Mouse (Mus musculus) layer of hippocampus, adult 11-12 months (tissue): ENCODE measurements around the gene Stat4.
"Not testable (repeated sequence)": the region's sequence is repeated elsewhere in the genome, so short reads cannot be mapped to it uniquely, and the experiment has no call there.

Experiments used
- DNase-seq: peaks from one replicate; pipeline ENCODE4 v3.0.0; 2022; ENCODE audit warnings: low spot score

Stat4 gene

GRCm38 (mm10) chr1:52028686-52029085 lies 41.7 kb downstream of the Stat4 start:
- no peak for DNase-seq

GRCm38 (mm10) chr1:52034816-52035752 lies 48.1 kb downstream of the Stat4 start:
- no peak for DNase-seq

GRCm38 (mm10) chr1:52039151-52039550 lies 52.2 kb downstream of the Stat4 start:
- no peak for DNase-seq

GRCm38 (mm10) chr1:52039626-52040025 lies 52.7 kb downstream of the Stat4 start:
- DNase-seq: no peak

GRCm38 (mm10) chr1:52040366-52041061 lies 53.6 kb downstream of the Stat4 start:
- no peak for DNase-seq

- DNase-seq: no peak
Observed at GRCm38 (mm10) chr1:52043191-52043590, 56.2 kb downstream of the Stat4 start.

GRCm38 (mm10) chr1:52046891-52047290 lies 59.9 kb downstream of the Stat4 start:
- DNase-seq: not testable (repeated sequence)

- DNase-seq: no peak
Observed at GRCm38 (mm10) chr1:52048711-52049110, 61.8 kb downstream of the Stat4 start.

- no peak for DNase-seq
Observed at GRCm38 (mm10) chr1:52049827-52050226, 62.9 kb downstream of the Stat4 start.

GRCm38 (mm10) chr1:52051542-52051941 lies 64.6 kb downstream of the Stat4 start:
- no peak for DNase-seq

- DNase-seq: no peak
Observed at GRCm38 (mm10) chr1:52052910-52053309, 66.0 kb downstream of the Stat4 start.

GRCm38 (mm10) chr1:52055947-52056346 lies 69.0 kb downstream of the Stat4 start:
- no peak for DNase-seq

GRCm38 (mm10) chr1:52057153-52057552 lies 70.2 kb downstream of the Stat4 start:
- no peak for DNase-seq

GRCm38 (mm10) chr1:52066276-52066675 lies 79.3 kb downstream of the Stat4 start:
- DNase-seq: no peak

- DNase-seq: no peak
Observed at GRCm38 (mm10) chr1:52066694-52067093, 79.7 kb downstream of the Stat4 start.

GRCm38 (mm10) chr1:52079724-52080367 lies 92.9 kb downstream of the Stat4 start:
- no peak for DNase-seq

- DNase-seq: no peak
Observed at GRCm38 (mm10) chr1:52080375-52080774, 93.4 kb downstream of the Stat4 start.

GRCm38 (mm10) chr1:52086236-52086635 lies 99.3 kb downstream of the Stat4 start:
- no peak for DNase-seq

- DNase-seq: no peak
Observed at GRCm38 (mm10) chr1:52087128-52087527, 100.2 kb downstream of the Stat4 start.

GRCm38 (mm10) chr1:52088634-52089033 lies 101.7 kb downstream of the Stat4 start:
- no peak for DNase-seq

- peak; percentile 64 for DNase-seq
Observed at GRCm38 (mm10) chr1:52098618-52099232, 111.8 kb downstream of the Stat4 start.

- DNase-seq: no peak
Observed at GRCm38 (mm10) chr1:52100496-52100895, 113.5 kb downstream of the Stat4 start.
